Comparison of ENCODE assay signal across 19 mouse cellular contexts in genomic region chr11:41057796-41058195, GRCm38 (mm10).
DNase-seq lines count a peak whose midpoint lies in the region.
"Had no signal": no experiment of that assay in that cellular context is flagged by ENCODE, and none has a peak within 500 bp of the region (broad histone marks: within the 10 kb centered on the region; RNA-seq: fewer than 3 reads in every experiment).

No protein-coding gene starts in this region.

- DNase-seq in adrenal gland, adult 2 months, result peak; percentile 24
- DNase-seq in adrenal gland, adult 18-20 months (ENCODE audit: low spot score in 2 of 2), result no peak
- peak; percentile 1 for DNase-seq in embryo, embryonic 10.5 days (ENCODE audit: low spot score)
- no peak for DNase-seq in embryo, embryonic 9.5 days (ENCODE audit: extremely low spot score)
- DNase-seq in 3134 (ENCODE audit: extremely low read depth, insufficient read length, low spot score), result peak; percentile 38
- peak; percentile 2 for DNase-seq in fibroblast of lung, adult 2 months (ENCODE audit: low read depth)
- no peak for DNase-seq in kidney, postnatal 25 days
- DNase-seq in urinary bladder, postnatal 10 days (ENCODE audit: low spot score), result no peak
- DNase-seq: B cell, adult 2 months; cerebellum, adult 11-12 months; cerebellum, adult 8-10 months; cerebellum, postnatal 10 days; cerebellum, postnatal 36 days; gastrocnemius, postnatal 10 days; gastrocnemius, postnatal 36 days; heart, adult 2 months; heart, postnatal 14 days; heart, postnatal 4 days; kidney, adult 18-20 months had no signal

Comparison
In these comparisons a context has a peak if more than half of its experiments do, and no peak if none do; other contexts are left out.
1. DNase-seq: peak in adrenal gland, adult 2 months (single experiment), embryo, embryonic 10.5 days (single experiment), 3134 (single experiment) and fibroblast of lung, adult 2 months (single experiment); none in adrenal gland, adult 18-20 months (0 of 2), embryo, embryonic 9.5 days (single experiment), kidney, postnatal 25 days (0 of 2) and urinary bladder, postnatal 10 days (single experiment).